Mouse (Mus musculus) CH12.LX (cell line): ENCODE data around the gene Cds1. TPM values are rescaled to one million over a fixed set of nuclear protein-coding genes. Genes with fewer than 3 reads are reported as not detected.

ENCODE experiments used
- DNase-seq: peaks from one replicate; pipeline ENCODE4 v3.0.0-alpha.2; 2013; ENCODE audit errors: extremely low read depth
- H3K27ac ChIP-seq: 2 replicates; pipeline ENCODE4 v1.5.1; 2012; ENCODE audit warnings: low read depth, mild to moderate bottlenecking, control low read depth, moderate library complexity; ENCODE audit not compliant: insufficient read depth
- H3K27me3 ChIP-seq: replicated peaks from 2 replicates; pipeline ENCODE3; 2012; ENCODE audit warnings: inconsistent platforms
- H3K36me3 ChIP-seq, 2 experiments: replicated peaks in 1 of 2; 2 replicates each; pipeline versions ENCODE3 to v1.6.1; 2012; ENCODE audit warnings: inconsistent platforms in 1 of 2, low read length in 1 of 2, mild to moderate bottlenecking in 1 of 2, mixed read lengths in 1 of 2, moderate library complexity in 1 of 2; ENCODE audit not compliant: control insufficient read depth in 1 of 2, insufficient read depth in 1 of 2
- H3K4me1 ChIP-seq, 2 experiments: 2 replicates each; pipeline ENCODE4 v1.6.1; 2012; ENCODE audit warnings: inconsistent platforms in 1 of 2, moderate library complexity in 1 of 2; ENCODE audit not compliant: insufficient read depth in 2 of 2, control insufficient read depth in 1 of 2
- H3K4me2 ChIP-seq: 2 replicates; pipeline ENCODE4 v1.6.1; 2012; ENCODE audit warnings: low read depth, mild to moderate bottlenecking, control low read depth; ENCODE audit not compliant: poor library complexity, insufficient read depth, severe bottlenecking
- H3K4me3 ChIP-seq, 3 experiments: fragments of 150-350 bp in 1 of 3; sonication (generic) in 1 of 3; replicated peaks in 1 of 3; 2 replicates each; pipeline versions ENCODE3 to v1.5.1; 2011 to 2012; ENCODE audit warnings: low read depth in 2 of 3, low read length in 2 of 3, mild to moderate bottlenecking in 2 of 3, moderate library complexity in 2 of 3, control low read depth in 1 of 3, improper control_type of control experiment in 1 of 3, inconsistent platforms in 1 of 3, mixed read lengths in 1 of 3; ENCODE audit not compliant: poor library complexity in 1 of 3
- H3K79me2 ChIP-seq: replicated peaks from 2 replicates; pipeline ENCODE4 v1.6.1; 2012; ENCODE audit warnings: mild to moderate bottlenecking, moderate library complexity; ENCODE audit not compliant: control insufficient read depth, poor library complexity, insufficient read depth, severe bottlenecking; ENCODE audit errors: extremely low read depth
- H3K9ac ChIP-seq: 2 replicates; pipeline ENCODE4 v1.6.1; 2012; ENCODE audit warnings: low read depth, mild to moderate bottlenecking, control low read depth, moderate library complexity; ENCODE audit not compliant: insufficient read depth
- H3K9me3 ChIP-seq: replicated peaks from 2 replicates; pipeline ENCODE3; 2012; ENCODE audit warnings: low read length, inconsistent platforms, mixed read lengths
- BHLHE40 ChIP-seq: IDR thresholded peaks from 2 replicates; pipeline ENCODE4 v1.6.1; 2011; ENCODE audit warnings: mild to moderate bottlenecking, low read depth, low read length, improper control_type of control experiment
- CHD1 ChIP-seq: IDR thresholded peaks from 2 replicates; pipeline ENCODE4 v1.6.1; 2012; ENCODE audit warnings: low read depth, low read length, improper control_type of control experiment, inconsistent platforms
- CTCF ChIP-seq, 2 experiments: IDR thresholded peaks in 1 of 2; conservative IDR thresholded peaks in 1 of 2; 2 replicates each; pipeline ENCODE4 v1.5.1; 2011 to 2012; ENCODE audit warnings: low read depth in 2 of 2, low read length in 2 of 2, improper control_type of control experiment in 1 of 2, inconsistent platforms in 1 of 2, mild to moderate bottlenecking in 1 of 2, moderate library complexity in 1 of 2
- E2F4 ChIP-seq: IDR thresholded peaks from 2 replicates; pipeline ENCODE4 v1.6.1; 2011; ENCODE audit warnings: low read depth, low read length, improper control_type of control experiment; ENCODE audit not compliant: insufficient replicate concordance
- ETS1 ChIP-seq: conservative IDR thresholded peaks from 2 replicates; pipeline ENCODE4 v1.6.1; 2012; ENCODE audit warnings: low read depth, mild to moderate bottlenecking, inconsistent platforms, low read length, improper control_type of control experiment, moderate library complexity
- GABPA ChIP-seq: IDR thresholded peaks from 2 replicates; pipeline ENCODE4 v1.6.1; 2012; ENCODE audit warnings: low read depth, low read length, improper control_type of control experiment, inconsistent platforms; ENCODE audit not compliant: insufficient replicate concordance
- IRF4 ChIP-seq: IDR thresholded peaks from 2 replicates; pipeline ENCODE4 v1.6.1; 2014; ENCODE audit warnings: low read depth, mild to moderate bottlenecking, inconsistent platforms, low read length, improper control_type of control experiment
- JUND ChIP-seq: conservative IDR thresholded peaks from 2 replicates; pipeline ENCODE4 v1.6.1; 2011; ENCODE audit warnings: low read depth, low read length, improper control_type of control experiment
- KAT2A ChIP-seq: IDR thresholded peaks from 2 replicates; pipeline ENCODE4 v1.6.1; 2012; ENCODE audit warnings: low read length, improper control_type of control experiment, inconsistent platforms; ENCODE audit not compliant: insufficient replicate concordance
- MXI1 ChIP-seq: IDR thresholded peaks from 2 replicates; pipeline ENCODE4 v1.6.1; 2011; ENCODE audit warnings: mild to moderate bottlenecking, low read depth, low read length, improper control_type of control experiment
- NELFE ChIP-seq: IDR thresholded peaks from 2 replicates; pipeline ENCODE4 v1.6.1; 2011; ENCODE audit warnings: low read depth, low read length, improper control_type of control experiment
- PAX5 ChIP-seq: IDR thresholded peaks from 2 replicates; pipeline ENCODE4 v1.6.1; 2012; ENCODE audit warnings: low read length, inconsistent platforms, mixed read lengths
- POLR2AphosphoS2 ChIP-seq: IDR thresholded peaks from 2 replicates; pipeline ENCODE4 v1.6.1; 2011; ENCODE audit warnings: low read depth, low read length, improper control_type of control experiment
- SMC3 ChIP-seq: IDR thresholded peaks from 2 replicates; pipeline ENCODE4 v1.6.1; 2011; ENCODE audit warnings: low read depth, low read length, improper control_type of control experiment
- UBTF ChIP-seq: IDR thresholded peaks from 2 replicates; pipeline ENCODE4 v1.6.1; 2012; ENCODE audit warnings: low read depth, mild to moderate bottlenecking, inconsistent platforms, low read length, improper control_type of control experiment, moderate library complexity
- ZMIZ1 ChIP-seq: IDR thresholded peaks from 2 replicates; pipeline ENCODE4 v1.6.1; 2012; ENCODE audit warnings: low read depth, mild to moderate bottlenecking, inconsistent platforms, low read length, improper control_type of control experiment
- ZNF384 ChIP-seq: IDR thresholded peaks from 2 replicates; pipeline ENCODE4 v1.6.1; 2012; ENCODE audit warnings: low read depth, low read length, improper control_type of control experiment, inconsistent platforms
- dilution Hi-C: fragments of 300-500 bp; cut with MboI; formaldehyde crosslinking; loops from 2 replicates; pipeline ENCODE4 v1.14.3; 2020; ENCODE audit warnings: low sequenced_read_pairs; ENCODE audit not compliant: extremely low pct_unique_long_range_greater_than_20kb, extremely low pct_ligation_motif_present
- in situ Hi-C: fragments of 300-500 bp; cut with MboI; formaldehyde crosslinking; loops from 3 replicates; pipeline ENCODE4 v1.14.3; 2019; ENCODE audit warnings: low sequenced_read_pairs, low pct_ligation_motif_present, low pct_unique_long_range_greater_than_20kb, mixed read lengths
- polyA plus RNA-seq: library from polyadenylated mRNA; unstranded; fragments of >175 nt; gene quantifications from 2 replicates; pipeline ENCODE4 v1.2.1, GENCODE M21; 2012; ENCODE audit warnings: low read depth; ENCODE audit not compliant: insufficient read length
- total RNA-seq, 2 experiments: library from RNA; depleted of rRNA; stranded (reverse); fragments of 300-350 nt in 1 of 2; fragments of >200 nt in 1 of 2; gene quantifications; 2 replicates each; pipeline ENCODE4 v1.2.3; 2012 to 2014

Cds1 gene
- total and polyA plus RNA-seq, 3 experiments: not detected

DNA sequence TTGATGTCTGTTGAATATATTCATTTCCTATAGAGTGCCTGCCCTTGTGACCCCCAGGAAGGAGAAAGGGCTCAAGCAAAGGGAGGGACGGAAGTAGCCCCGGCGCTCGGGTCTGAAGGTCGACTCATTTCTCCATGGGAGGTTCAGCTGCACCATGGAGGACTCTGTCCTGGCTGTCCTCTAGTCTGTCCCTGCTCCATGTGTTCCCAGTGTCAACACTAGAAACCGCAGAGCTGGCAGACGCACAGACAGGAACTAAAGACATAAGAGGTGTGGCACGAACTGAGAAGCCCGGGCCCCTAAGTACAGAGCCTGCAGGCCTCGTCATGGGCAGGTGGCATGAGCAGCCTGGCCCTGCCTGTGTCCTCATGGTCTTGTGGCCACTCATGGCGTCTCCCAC lies 89.2 kb downstream of the Cds1 start:
- dilution Hi-C loops: no loop called here

DNA sequence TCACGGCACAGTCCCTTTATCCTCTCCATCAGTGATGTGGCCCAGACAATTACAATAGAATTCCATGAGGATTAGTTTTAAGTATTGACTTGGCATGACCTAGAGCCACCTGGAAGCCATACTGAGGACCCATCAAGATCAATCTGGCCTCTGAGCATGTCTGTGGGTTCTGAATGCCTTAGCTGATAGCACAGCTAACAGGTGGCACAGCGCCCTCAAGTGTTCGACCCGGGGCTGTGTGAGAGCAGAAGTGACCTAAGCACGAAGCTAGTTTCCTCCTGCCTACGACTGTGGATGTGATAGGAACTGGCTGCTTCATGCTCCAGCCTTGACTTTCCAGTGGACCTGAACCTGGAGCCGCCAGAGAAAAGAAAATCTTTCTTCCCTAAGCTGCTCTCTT lies 89.7 kb downstream of the Cds1 start:
- H3K9ac ChIP-seq: no peak overlapping the region
- H3K36me3 ChIP-seq: no peaks in the 10 kb centered on the region
- dilution Hi-C loops: no loop called here
- TF ChIP-seq SMC3 (no peak), KAT2A (no peak), UBTF (no peak), NELFE (no peak), PAX5 (no peak), CHD1 (no peak)
- peaks cover 86% of the 10 kb centered on the region for H3K9me3 ChIP-seq
- no peak for DNase-seq
- H3K27ac ChIP-seq: no peak overlapping the region
- H3K4me3 ChIP-seq: no peak overlapping the region
- no peak overlapping the region for H3K4me2 ChIP-seq
- no peaks in the 10 kb centered on the region for H3K79me2 ChIP-seq
- H3K4me1 ChIP-seq: no peaks in the 10 kb centered on the region
- in situ Hi-C loops: no loop called here
- H3K27me3 ChIP-seq: no peaks in the 10 kb centered on the region

More for the DNA sequence above, 89.2 kb downstream of the Cds1 start:
- H3K27me3 ChIP-seq: no peaks in the 10 kb centered on the region
- in situ Hi-C loops: no loop called here
- H3K9ac ChIP-seq: no peak overlapping the region
- no peak for TF ChIP-seq BHLHE40
- no peak for TF ChIP-seq CTCF (conservative IDR thresholded peaks at IDR 0.05 in 1 of 2, IDR thresholded peaks at IDR 0.05 in 1 of 2; ENCODE audit: low read depth in 2 of 2, low read length in 2 of 2)
- TF ChIP-seq E2F4: no peak
- no peak for TF ChIP-seq ZNF384
- no peak for TF ChIP-seq MXI1
- H3K4me2 ChIP-seq: no peak overlapping the region
- no peak for DNase-seq
- H3K4me1 ChIP-seq: no peaks in the 10 kb centered on the region
- no peaks in the 10 kb centered on the region for H3K79me2 ChIP-seq
- H3K4me3 ChIP-seq: no peak overlapping the region
- H3K36me3 ChIP-seq: no peaks in the 10 kb centered on the region
- peaks cover 86% of the 10 kb centered on the region for H3K9me3 ChIP-seq
- no peak overlapping the region for H3K27ac ChIP-seq

DNA sequence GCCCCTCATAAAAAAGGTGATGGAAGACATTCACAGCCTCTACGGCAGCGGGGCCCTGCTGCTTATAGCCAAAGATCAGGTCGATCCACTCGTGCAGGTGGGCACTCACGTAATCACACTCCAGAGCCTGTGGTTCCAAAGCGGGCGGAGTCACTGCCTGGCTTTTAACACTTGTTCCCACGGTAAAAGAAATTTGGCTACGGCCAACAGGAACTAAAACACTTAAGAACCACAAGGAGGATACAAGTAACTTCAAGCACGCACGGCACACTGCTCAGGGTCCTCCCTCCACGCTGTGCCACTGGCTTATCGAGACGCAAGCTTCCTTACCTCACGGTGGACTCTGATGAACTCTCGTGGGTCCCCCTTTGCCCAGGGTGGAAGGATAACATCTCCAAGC lies 90.5 kb downstream of the Cds1 start:
- in situ Hi-C loops: no loop called here
- no peak for TF ChIP-seq JUND
- TF ChIP-seq ZNF384: no peak
- no peak for TF ChIP-seq KAT2A
- TF ChIP-seq GABPA: no peak
- TF ChIP-seq POLR2AphosphoS2: no peak
- TF ChIP-seq E2F4: no peak
- TF ChIP-seq MXI1: no peak
- no peak for TF ChIP-seq CHD1
- no peak for TF ChIP-seq IRF4
- TF ChIP-seq ZMIZ1: no peak
- no peak for TF ChIP-seq ETS1
- TF ChIP-seq, all 38 proteins: peak for 0
- no peak for DNase-seq
- Histone ChIP-seq H3K79me2 (no peaks in the 10 kb centered on the region), H3K4me1 (no peaks in the 10 kb centered on the region), H3K9ac (no peak overlapping the region), H3K9me3 (peaks cover 82% of the 10 kb centered on the region), H3K36me3 (no peaks in the 10 kb centered on the region), H3K4me2 (no peak overlapping the region), H3K4me3 (no peak overlapping the region), H3K27ac (no peak overlapping the region), H3K27me3 (no peaks in the 10 kb centered on the region)
- dilution Hi-C loops: no loop called here
